15 mouse cellular contexts compared by ENCODE assay signal in the genomic region with DNA sequence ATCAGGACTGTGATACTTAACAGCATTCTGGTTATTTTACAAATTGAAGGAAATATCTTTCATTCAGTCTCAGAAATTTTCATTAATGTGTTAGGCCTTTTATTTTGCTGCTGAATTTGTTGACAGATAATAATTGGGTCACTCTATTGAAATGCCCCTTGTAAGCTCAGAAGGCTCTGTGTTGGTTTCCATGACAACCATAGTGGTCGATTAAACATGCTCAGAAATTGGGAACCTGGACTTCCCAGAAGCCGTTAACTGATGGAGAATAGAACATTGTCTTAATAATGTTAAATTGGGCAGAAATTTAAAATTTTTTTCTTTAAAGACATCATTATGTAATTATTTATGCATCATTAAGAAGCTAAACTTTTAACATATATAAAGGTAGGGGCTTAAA. TPM values are rescaled to one million over a fixed set of nuclear protein-coding genes. Genes with fewer than 3 reads are reported as not detected.
DNase-seq lines count a peak whose midpoint lies in the region; ATAC-seq lines count a peak whose summit lies in the region.
"Had no signal": no experiment of that assay in that cellular context is flagged by ENCODE, and none has a peak within 500 bp of the region (broad histone marks: within the 10 kb centered on the region; RNA-seq: fewer than 3 reads in every experiment).

No protein-coding gene starts in this region.

- H3K27ac ChIP-seq in forebrain, embryonic 14.5 days (ENCODE audit: low read depth, low read length) = no peak overlapping the region
- H3K27ac ChIP-seq: embryonic facial prominence, embryonic 13.5 days; heart, embryonic 10.5 days; liver, embryonic 14.5 days; macrophage had no signal

- no peaks in the 10 kb centered on the region for H3K9me3 ChIP-seq in forebrain, embryonic 14.5 days (replicated peaks; ENCODE audit: control insufficient read depth, low read length)
- H3K9me3 ChIP-seq: embryonic facial prominence, embryonic 13.5 days; heart, embryonic 10.5 days had no signal

- 0 out of 2 replicates have a peak overlapping the region, but pooled peaks have one; percentile 25 for H3K4me2 ChIP-seq in forebrain, embryonic 14.5 days (ENCODE audit: low read length)
- H3K4me2 ChIP-seq: embryonic facial prominence, embryonic 13.5 days had no signal

- no peak overlapping the region for H3K4me3 ChIP-seq in forebrain, embryonic 14.5 days (ENCODE audit: low read depth, low read length)
- H3K4me3 ChIP-seq: embryonic facial prominence, embryonic 13.5 days; heart, embryonic 10.5 days had no signal

- ATAC-seq in forebrain, embryonic 14.5 days = peak; percentile 90
- no peak for ATAC-seq in megakaryocyte progenitor cell, adult 5-6 weeks (replicated peaks; ENCODE audit: poor library complexity)

- no peaks in the 10 kb centered on the region for H3K36me3 ChIP-seq in forebrain, embryonic 14.5 days (ENCODE audit: control insufficient read depth, insufficient read depth, low read length)
- H3K36me3 ChIP-seq: embryonic facial prominence, embryonic 13.5 days; heart, embryonic 10.5 days had no signal

- H3K9ac ChIP-seq in forebrain, embryonic 14.5 days (ENCODE audit: low read length) = no peak overlapping the region
- H3K9ac ChIP-seq: embryonic facial prominence, embryonic 13.5 days; liver, embryonic 14.5 days had no signal

- peak; percentile 85 for DNase-seq in Muller cell, postnatal 12 days (ENCODE audit: inconsistent ontology term)
- peak; percentile 68 for DNase-seq in brain, adult 2 months (ENCODE audit: low read depth, low spot score)
- DNase-seq in forebrain, embryonic 14.5 days (ENCODE audit: low spot score) = peak; percentile 83
- DNase-seq in mesoderm, embryonic 11.5 days (ENCODE audit: low read depth, low spot score) = peak; percentile 61
- DNase-seq in liver = no peak
- DNase-seq in adrenal gland, postnatal 36 days = no peak
- DNase-seq: adrenal gland, adult 2 months; kidney, adult 8-10 months; thymus, adult 18-20 months had no signal

- WGBS in forebrain, embryonic 14.5 days = 0% methylated on average over 2 of the region's 2 CpGs

- no peaks in the 10 kb centered on the region for H3K27me3 ChIP-seq in forebrain, embryonic 14.5 days (replicated peaks; ENCODE audit: control insufficient read depth, insufficient read depth, low read length)
- H3K27me3 ChIP-seq: embryonic facial prominence, embryonic 13.5 days had no signal

- peaks cover 5% of the 10 kb centered on the region for H3K4me1 ChIP-seq in forebrain, embryonic 14.5 days (ENCODE audit: control insufficient read depth, insufficient read depth, low read length)
- H3K4me1 ChIP-seq: embryonic facial prominence, embryonic 13.5 days; heart, embryonic 10.5 days had no signal

RNA-seq across cellular contexts. Expression of a gene that starts 20.9 kb away (rescaled TPM):
- polyA plus RNA-seq in forebrain, embryonic 14.5 days (2014; fragmentation: Nextera tagmentation; extraction: Ambion mirVana) = 644 and 774 TPM in 2 replicates
- total RNA-seq in adrenal gland, postnatal 36 days (2021) = 1 to 10 TPM; 3.4 to 3.5 TPM
- not detected in 2 replicates for total RNA-seq in megakaryocyte progenitor cell, adult 5-6 weeks (2015)
- not detected in 2 replicates for total RNA-seq in megakaryocyte progenitor cell, adult 5-6 weeks (2017)
- total RNA-seq: hematopoietic stem cell, adult 5-6 weeks had no signal
- polyA plus RNA-seq: macrophage had no signal

Comparison
In these comparisons a context has a peak if more than half of its experiments do, and no peak if none do; other contexts are left out.
1. DNase-seq: peak in Muller cell, postnatal 12 days (single experiment), brain, adult 2 months (single experiment), forebrain, embryonic 14.5 days (single experiment) and mesoderm, embryonic 11.5 days (single experiment); none in liver (single experiment) and adrenal gland, postnatal 36 days (0 of 2).
2. RNA of a gene that starts 20.9 kb away (total RNA-seq): 3.4 to 3.5 TPM in adrenal gland, postnatal 36 days; not detected in megakaryocyte progenitor cell, adult 5-6 weeks; every median in the first group is over 4 times any median in the second.